Mouse (Mus musculus) lung, embryonic 14.5 days (tissue): ENCODE measurements around the gene Esyt3. TPM values are rescaled to one million over a fixed set of nuclear protein-coding genes. Genes with fewer than 3 reads are reported as not detected.

ENCODE experiments used
- ATAC-seq: fragments of 200-750 bp; cut with Nextera tagmentation; 2 replicates; pipeline ENCODE4 v1.8.0; 2017; ENCODE audit warnings: mild to moderate bottlenecking, moderate TSS enrichment, moderate library complexity; ENCODE audit not compliant: insufficient read depth
- DNase-seq: peaks from one replicate; pipeline ENCODE4 v3.0.0-alpha.2; 2015
- H3K27ac ChIP-seq: fragments of 300-500 bp; sonication (generic); 2 replicates; pipeline ENCODE4 v1.5.1; 2014; ENCODE audit warnings: low read depth, mild to moderate bottlenecking, moderate library complexity
- H3K27me3 ChIP-seq: fragments of 300-500 bp; sonication (generic); 2 replicates; pipeline ENCODE4 v1.6.1; 2014; ENCODE audit warnings: low read length, control low read depth; ENCODE audit not compliant: insufficient read depth
- H3K36me3 ChIP-seq: fragments of 300-500 bp; sonication (generic); 2 replicates; pipeline ENCODE4 v1.6.1; 2014; ENCODE audit warnings: control low read depth; ENCODE audit not compliant: insufficient read depth
- H3K4me1 ChIP-seq: fragments of 300-500 bp; sonication (generic); 2 replicates; pipeline ENCODE4 v1.6.1; 2014; ENCODE audit warnings: antibody characterized with exemption, control low read depth; ENCODE audit not compliant: insufficient read depth
- H3K4me2 ChIP-seq: fragments of 300-500 bp; sonication (generic); 2 replicates; pipeline ENCODE4 v1.6.1; 2014; ENCODE audit warnings: mild to moderate bottlenecking
- H3K4me3 ChIP-seq: fragments of 300-500 bp; sonication (generic); 2 replicates; pipeline ENCODE4 v1.5.1; 2014; ENCODE audit warnings: low read depth, low read length
- H3K9ac ChIP-seq: fragments of 300-500 bp; sonication (generic); 2 replicates; pipeline ENCODE4 v1.6.1; 2014
- H3K9me3 ChIP-seq: fragments of 300-500 bp; sonication (generic); 2 replicates; pipeline ENCODE4 v1.6.1; 2016; ENCODE audit warnings: low read depth, low read length, control low read depth
- CTCF ChIP-seq: IDR thresholded peaks from 2 replicates; pipeline ENCODE4 v1.5.1; 2016; ENCODE audit warnings: antibody characterized with exemption, low read depth
- WGBS: fragments of 180-500 bp; shearing (Covaris S2); extraction: QIAGEN DNeasy Blood & Tissue Kit; methylation state at CpG from one replicate; pipeline ENCODE4 v1.1.7; 2014; 5-methylcytosine and 5-hydroxymethylcytosine counted together
- polyA plus RNA-seq: library from polyadenylated mRNA; unstranded; fragments of >200 nt; fragmentation: Nextera tagmentation; extraction: Ambion mirVana; gene quantifications from 2 replicates; pipeline ENCODE4 v1.2.1, GENCODE M21; 2014

Gene Esyt3
- polyA plus RNA-seq, 1 experiment from 2014 or later = 1.2 TPM

- Histone ChIP-seq H3K4me1 (no peaks in the 10 kb centered on the region), H3K4me3 (no peak overlapping the region), H3K27me3 (no peaks in the 10 kb centered on the region), H3K27ac (no peak overlapping the region), H3K36me3 (peaks cover 12% of the 10 kb centered on the region), H3K4me2 (no peak overlapping the region), H3K9ac (no peak overlapping the region), H3K9me3 (no peaks in the 10 kb centered on the region)
- TF ChIP-seq CTCF = no peak
- ATAC-seq (no peak), DNase-seq (no peak)
- WGBS = 70% methylated on average over 6 of the region's 6 CpGs
Measured at GRCm38 (mm10) chr9:99306226-99306625, 52.1 kb downstream of the Esyt3 start.

GRCm38 (mm10) chr9:99304296-99304695 is 54.1 kb downstream of the Esyt3 start:
- Histone ChIP-seq H3K4me2 (no peak overlapping the region), H3K27ac (no peak overlapping the region), H3K36me3 (peaks cover 14% of the 10 kb centered on the region), H3K9me3 (no peaks in the 10 kb centered on the region), H3K27me3 (no peaks in the 10 kb centered on the region), H3K4me1 (no peaks in the 10 kb centered on the region), H3K4me3 (no peak overlapping the region), H3K9ac (no peak overlapping the region)
- WGBS = 81% methylated on average over 5 of the region's 5 CpGs
- no peak for ATAC-seq
- DNase-seq = no peak
- no peak for TF ChIP-seq CTCF

Other genes with a start within 250 kb of the Esyt3 start
- 1.3 and 1.7 TPM in 2 replicates for gene Pik3cb, start 217.9 kb downstream of the Esyt3 start, polyA plus RNA-seq
- gene Faiml, start 121.3 kb downstream of the Esyt3 start, polyA plus RNA-seq = not detected in 2 replicates
- gene Cep70, start 115.2 kb downstream of the Esyt3 start, polyA plus RNA-seq = 31.4 and 34.8 TPM in 2 replicates
- 10.3 and 12.2 TPM in 2 replicates for gene Mras, start 78.8 kb upstream of the Esyt3 start, polyA plus RNA-seq
- 0.26 TPM in 1 of 2 replicates, not detected in the other for gene Nme9, start 92.9 kb upstream of the Esyt3 start, polyA plus RNA-seq
- gene Armc8, start 210.3 kb upstream of the Esyt3 start, polyA plus RNA-seq = 26.1 and 26.6 TPM in 2 replicates
- gene Dbr1, start 217.2 kb upstream of the Esyt3 start, polyA plus RNA-seq = 32.1 and 33.9 TPM in 2 replicates